Mouse (Mus musculus) megakaryocyte, embryonic 14.5 days (primary cell): ENCODE measurements around the gene Ecsit.

Experiments used
- FLI1 ChIP-seq: IDR thresholded peaks from 2 replicates; pipeline ENCODE4 v1.6.1; 2012; ENCODE audit warnings: low read length, inconsistent platforms, mixed read lengths
- GATA1 ChIP-seq: IDR thresholded peaks from 3 replicates; pipeline ENCODE4 v1.6.1; 2012; ENCODE audit warnings: mixed read lengths, low read length, inconsistent platforms, borderline replicate concordance

GRCm38 (mm10) chr9:22087034-22087618 lies 1.9 kb upstream of the Ecsit start:
- no peak for TF ChIP-seq GATA1
- TF ChIP-seq FLI1 = no peak
